Mouse (Mus musculus) intestine, embryonic 15.5 days (tissue): ENCODE data around the gene Gm20683. TPM values are rescaled to one million over a fixed set of nuclear protein-coding genes. Genes with fewer than 3 reads are reported as not detected.

ENCODE experiments used
- ATAC-seq: fragments of 200-750 bp; cut with Nextera tagmentation; 2 replicates; pipeline ENCODE4 v1.8.0; 2017; ENCODE audit warnings: moderate TSS enrichment, moderate library complexity
- H3K27ac ChIP-seq: fragments of 300-500 bp; sonication (generic); 2 replicates; pipeline ENCODE4 v1.5.1; 2015; ENCODE audit warnings: mild to moderate bottlenecking, inconsistent platforms
- H3K27me3 ChIP-seq: fragments of 300-500 bp; sonication (generic); replicated peaks from 2 replicates; pipeline ENCODE4 v1.6.1; 2015; ENCODE audit warnings: inconsistent platforms
- H3K36me3 ChIP-seq: fragments of 300-500 bp; sonication (generic); 2 replicates; pipeline ENCODE4 v1.6.1; 2015; ENCODE audit warnings: inconsistent platforms
- H3K4me1 ChIP-seq: fragments of 300-500 bp; sonication (generic); replicated peaks from 2 replicates; pipeline ENCODE4 v1.6.1; 2015; ENCODE audit warnings: inconsistent platforms
- H3K4me2 ChIP-seq: fragments of 300-500 bp; sonication (generic); replicated peaks from 2 replicates; pipeline ENCODE4 v1.6.1; 2015; ENCODE audit warnings: mild to moderate bottlenecking, inconsistent platforms
- H3K4me3 ChIP-seq: fragments of 300-500 bp; sonication (generic); replicated peaks from 2 replicates; pipeline ENCODE4 v1.5.1; 2015; ENCODE audit warnings: inconsistent platforms
- H3K9ac ChIP-seq: fragments of 300-500 bp; sonication (generic); 2 replicates; pipeline ENCODE4 v1.6.1; 2015; ENCODE audit warnings: inconsistent platforms
- H3K9me3 ChIP-seq: fragments of 300-500 bp; sonication (generic); 2 replicates; pipeline ENCODE4 v1.6.1; 2016; ENCODE audit warnings: inconsistent platforms
- WGBS: fragments of 180-500 bp; shearing (Covaris S2); methylation state at CpG from one replicate; pipeline ENCODE4 v1.1.7; 2015; 5-methylcytosine and 5-hydroxymethylcytosine counted together
- polyA plus RNA-seq: library from polyadenylated mRNA; unstranded; fragments of >200 nt; fragmentation: Nextera tagmentation; extraction: Ambion mirVana; gene quantifications from 2 replicates; pipeline ENCODE4 v1.2.1, GENCODE M21; 2015

Gene Gm20683
- 1.1 and 2.4 TPM in 2 replicates for polyA plus RNA-seq

DNA sequence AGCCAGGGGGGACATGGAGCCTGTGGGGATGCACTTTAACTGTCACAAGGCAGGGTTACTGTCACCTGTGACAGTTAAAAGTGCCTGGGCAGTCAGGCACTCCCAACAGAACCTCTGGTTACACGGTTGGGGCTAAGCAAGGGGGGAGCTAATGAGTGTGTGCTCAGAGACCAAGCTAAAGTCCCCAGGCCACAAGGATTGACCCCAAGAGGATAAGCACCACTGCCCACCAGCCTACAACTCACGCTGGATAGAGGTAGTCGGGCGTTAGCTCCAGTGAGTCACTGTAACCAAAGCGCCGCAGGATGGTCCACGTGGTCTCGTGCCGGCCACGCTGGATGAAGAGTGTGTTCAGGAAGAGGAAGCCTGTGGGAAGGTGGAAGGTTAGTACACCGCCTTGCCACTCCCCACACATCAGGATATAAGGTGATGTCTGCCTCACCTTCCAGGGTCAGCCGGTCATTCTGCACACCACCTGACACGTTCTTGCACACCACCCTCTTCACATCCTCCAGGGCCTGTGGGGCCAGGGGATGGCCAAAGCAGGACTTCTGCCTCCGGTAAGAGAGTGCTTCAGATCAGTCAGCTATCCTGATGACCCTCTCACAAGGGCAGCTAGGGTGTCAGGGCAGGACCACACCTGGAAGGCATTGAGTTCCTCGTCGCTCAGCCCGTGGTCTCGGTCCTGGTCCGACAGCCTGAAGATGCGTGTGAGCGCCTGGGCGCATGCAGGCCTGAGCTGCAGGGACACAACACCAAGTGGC lies at the start of gene Gm20683:
Gene Gm20683 (minus strand): TSS at position 647 of the 764 bp plus-strand sequence.
- Histone ChIP-seq H3K9ac (no peak within 1 kb of the TSS), H3K4me1 (peaks cover 47% of the 10 kb centered on the region), H3K9me3 (no peaks in the 10 kb centered on the region), H3K4me3 (no peak within 1 kb of the TSS), H3K27ac (no peak within 1 kb of the TSS), H3K4me2 (no peak within 1 kb of the TSS), H3K36me3 (peaks cover 21% of the 10 kb centered on the region), H3K27me3 (no peaks in the 10 kb centered on the region)
- WGBS, result 93% methylated on average over 22 of the region's 22 CpGs
- no peak for ATAC-seq

DNA sequence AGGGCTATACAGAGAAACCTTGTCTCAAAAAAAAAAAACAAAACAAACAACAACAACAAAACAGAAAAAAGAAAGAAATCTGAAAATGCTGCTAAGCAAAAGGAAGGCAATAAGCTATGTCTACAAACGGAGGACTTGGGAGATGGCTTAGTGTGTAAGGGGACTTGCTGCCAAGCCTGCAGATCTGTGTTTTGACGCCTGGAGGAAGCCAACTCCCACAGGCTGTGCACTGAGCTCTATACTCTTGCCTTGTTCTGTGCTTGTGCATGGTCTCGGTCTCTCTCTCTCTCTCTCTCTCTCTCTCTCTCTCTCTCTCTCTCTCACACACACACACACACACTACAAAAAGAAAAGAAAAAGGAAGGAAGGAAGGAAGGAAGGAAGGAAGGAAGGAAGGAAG lies 47.3 kb upstream of the Gm20683 start:
- Histone ChIP-seq H3K27ac (no peak overlapping the region), H3K9ac (no peak overlapping the region), H3K4me2 (no peak overlapping the region), H3K27me3 (no peaks in the 10 kb centered on the region), H3K9me3 (no peaks in the 10 kb centered on the region), H3K4me3 (no peak overlapping the region), H3K36me3 (peaks cover 11% of the 10 kb centered on the region; the same call in 1 of the 2 replicates), H3K4me1 (no peaks in the 10 kb centered on the region)
- no peak for ATAC-seq
- WGBS, result 88% methylated on average over 3 of the region's 3 CpGs

DNA sequence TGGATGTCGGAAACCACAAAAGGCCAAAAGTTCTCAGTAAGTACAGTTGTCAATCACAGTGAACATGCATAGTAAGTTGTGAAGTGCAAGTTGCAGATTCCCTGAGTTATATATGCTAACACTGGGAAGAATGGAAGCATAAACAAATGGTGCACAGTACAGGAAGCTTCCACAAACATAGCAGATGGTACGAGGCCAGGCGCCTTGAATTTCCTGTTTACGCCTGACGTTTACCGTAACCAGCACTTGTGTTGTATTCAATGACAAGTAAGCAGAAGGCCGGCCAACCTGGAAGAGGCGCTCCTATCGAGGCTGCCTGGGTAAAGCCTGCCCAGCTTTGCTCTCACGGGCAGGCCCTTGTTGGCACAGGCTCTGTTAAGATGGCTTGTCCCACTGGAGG lies 45.9 kb upstream of the Gm20683 start:
- 0 out of 2 replicates have a peak overlapping the region, but pooled peaks have one; percentile 13 for H3K27ac ChIP-seq
- H3K4me2 ChIP-seq, result no peak overlapping the region
- H3K27me3 ChIP-seq, result no peaks in the 10 kb centered on the region
- H3K9me3 ChIP-seq, result no peaks in the 10 kb centered on the region
- ATAC-seq, result no peak
- peaks cover 24% of the 10 kb centered on the region for H3K36me3 ChIP-seq
- H3K9ac ChIP-seq, result no peak overlapping the region
- H3K4me3 ChIP-seq, result no peak overlapping the region
- no peaks in the 10 kb centered on the region for H3K4me1 ChIP-seq
- 67% methylated on average over 10 of the region's 10 CpGs for WGBS

DNA sequence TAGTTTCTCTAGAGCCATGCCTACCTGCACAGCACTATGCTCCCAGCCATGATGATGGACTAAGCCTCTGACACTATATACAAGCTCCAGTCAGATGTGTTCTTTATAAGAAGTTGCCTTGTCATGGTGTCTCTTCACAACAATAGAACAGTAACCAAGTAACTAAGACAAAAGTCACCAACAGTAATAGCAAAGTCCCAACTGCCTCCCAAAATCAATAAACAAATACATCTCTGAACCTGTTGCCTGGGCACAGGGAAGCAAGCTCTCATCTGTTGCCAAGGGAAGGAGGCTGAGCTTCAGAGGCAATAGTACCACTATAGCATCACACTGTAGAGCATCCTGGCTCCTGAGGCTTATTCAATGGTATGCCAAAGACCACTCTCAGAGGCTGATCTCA lies 45.2 kb upstream of the Gm20683 start:
- H3K36me3 ChIP-seq, result peaks cover 24% of the 10 kb centered on the region
- ATAC-seq, result no peak

DNA sequence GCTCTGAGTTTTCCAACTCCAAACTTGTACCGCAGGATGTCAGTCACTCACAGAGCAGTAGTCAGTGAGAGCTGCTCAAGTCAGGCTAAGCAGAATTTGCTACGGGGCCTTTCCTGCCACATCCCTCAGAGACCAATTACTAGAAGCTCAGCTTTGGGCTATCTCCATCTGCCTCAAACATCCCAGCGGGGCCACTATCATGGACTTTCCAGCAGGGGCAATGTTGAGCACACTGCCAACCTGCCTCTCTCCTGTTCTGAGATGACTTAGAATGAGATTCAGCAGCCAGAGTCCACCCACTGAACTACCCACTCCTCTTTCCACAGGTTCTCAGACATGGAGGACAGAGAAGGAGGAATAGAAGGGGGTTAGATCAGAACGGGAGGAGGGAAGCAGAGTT lies 44.1 kb upstream of the Gm20683 start:
- no peak overlapping the region for H3K9ac ChIP-seq
- peaks cover 24% of the 10 kb centered on the region for H3K36me3 ChIP-seq
- WGBS, result 67% methylated on average over 4 of the region's 4 CpGs
- H3K27me3 ChIP-seq, result no peaks in the 10 kb centered on the region
- no peaks in the 10 kb centered on the region for H3K9me3 ChIP-seq
- no peak for ATAC-seq
- H3K4me2 ChIP-seq, result no peak overlapping the region
- H3K27ac ChIP-seq, result no peak overlapping the region
- peaks cover 4% of the 10 kb centered on the region; the same call in 1 of the 2 replicates for H3K4me1 ChIP-seq
- no peak overlapping the region for H3K4me3 ChIP-seq

More for the DNA sequence above, 45.2 kb upstream of the Gm20683 start:
- H3K4me2 ChIP-seq, result no peak overlapping the region
- H3K27me3 ChIP-seq, result no peaks in the 10 kb centered on the region
- no peaks in the 10 kb centered on the region for H3K4me1 ChIP-seq
- H3K27ac ChIP-seq, result no peak overlapping the region
- no peak overlapping the region for H3K4me3 ChIP-seq
- no peaks in the 10 kb centered on the region for H3K9me3 ChIP-seq
- no peak overlapping the region for H3K9ac ChIP-seq

DNA sequence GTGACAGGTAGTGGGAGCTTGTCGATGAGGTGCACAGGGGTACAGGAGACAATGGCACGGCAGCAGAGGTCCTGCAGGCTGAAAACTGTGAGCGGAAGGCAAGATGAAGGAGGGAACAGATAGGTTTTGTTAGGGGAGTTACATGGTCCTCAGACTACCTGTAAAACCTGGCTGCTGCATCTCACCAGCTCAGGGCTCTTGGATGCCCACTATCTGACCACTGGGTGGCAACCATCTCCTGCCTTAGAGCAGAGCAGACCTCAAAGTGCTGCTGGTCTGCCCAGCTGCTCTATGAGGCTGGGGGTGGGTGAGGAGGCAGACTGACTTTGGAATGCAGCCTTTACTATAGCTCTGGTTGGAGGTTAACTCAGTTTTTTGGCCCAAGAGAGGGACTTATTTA lies 42.3 kb upstream of the Gm20683 start:
- Histone ChIP-seq H3K4me2 (no peak overlapping the region), H3K27me3 (no peaks in the 10 kb centered on the region), H3K4me3 (no peak overlapping the region), H3K36me3 (peaks cover 18% of the 10 kb centered on the region), H3K9ac (no peak overlapping the region), H3K9me3 (no peaks in the 10 kb centered on the region), H3K27ac (no peak overlapping the region), H3K4me1 (peaks cover 7% of the 10 kb centered on the region; the same call in 1 of the 2 replicates)
- no peak for ATAC-seq
- WGBS, result 93% methylated on average over 3 of the region's 3 CpGs

DNA sequence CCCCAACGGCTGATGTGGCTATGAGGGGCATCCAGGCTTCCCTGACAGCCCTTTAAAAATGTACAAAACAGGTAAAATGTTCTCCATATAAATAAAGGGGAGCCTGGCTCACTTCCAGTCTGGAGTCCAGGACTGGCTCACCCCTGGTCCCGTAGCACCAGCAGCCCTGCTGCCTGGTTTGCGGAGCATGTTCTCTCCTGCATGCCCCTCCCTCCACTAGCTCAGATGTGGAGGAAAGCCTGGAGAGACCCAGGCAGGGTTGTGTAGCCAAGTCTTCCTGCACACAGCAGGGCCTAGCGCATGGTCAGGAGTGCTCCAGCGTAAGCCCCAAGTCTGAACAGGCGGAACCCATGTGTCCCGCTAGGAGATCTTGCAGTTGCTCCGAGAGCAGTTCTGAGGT lies 41.7 kb upstream of the Gm20683 start:
- H3K36me3 ChIP-seq, result peaks cover 21% of the 10 kb centered on the region
- no peak overlapping the region for H3K9ac ChIP-seq
- no peaks in the 10 kb centered on the region for H3K27me3 ChIP-seq
- no peak overlapping the region for H3K27ac ChIP-seq
- 84% methylated on average over 8 of the region's 8 CpGs for WGBS
- H3K4me1 ChIP-seq, result peaks cover 7% of the 10 kb centered on the region; the same call in 1 of the 2 replicates
- H3K4me3 ChIP-seq, result no peak overlapping the region
- ATAC-seq, result no peak
- H3K4me2 ChIP-seq, result no peak overlapping the region
- no peaks in the 10 kb centered on the region for H3K9me3 ChIP-seq

DNA sequence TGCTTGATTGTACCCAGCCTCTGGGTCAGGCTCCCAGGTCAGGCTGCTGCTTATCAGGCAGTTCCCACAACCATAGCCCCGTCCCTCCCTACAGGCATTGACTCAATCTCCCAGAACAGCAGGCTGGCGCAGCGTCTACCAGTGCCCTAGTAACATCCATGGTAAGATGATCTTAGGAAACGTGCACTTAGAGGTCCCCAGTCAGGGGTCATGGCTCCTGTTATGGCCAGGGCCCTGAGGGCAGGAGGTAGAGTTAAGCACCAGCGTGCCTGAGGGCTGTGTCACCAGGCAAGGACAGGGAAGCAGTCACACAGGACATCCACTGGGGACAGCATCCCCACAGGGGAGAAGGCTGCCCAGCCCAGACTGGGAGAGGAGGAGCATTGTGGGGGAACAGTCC lies 40.7 kb upstream of the Gm20683 start:
- peaks cover 25% of the 10 kb centered on the region for H3K36me3 ChIP-seq
- no peak overlapping the region for H3K9ac ChIP-seq
- H3K27me3 ChIP-seq, result no peaks in the 10 kb centered on the region
- no peak overlapping the region for H3K27ac ChIP-seq
- ATAC-seq, result no peak
- no peak overlapping the region for H3K4me3 ChIP-seq
- H3K9me3 ChIP-seq, result no peaks in the 10 kb centered on the region
- 43% methylated on average over 5 of the region's 5 CpGs for WGBS
- no peak overlapping the region for H3K4me2 ChIP-seq
- H3K4me1 ChIP-seq, result peaks cover 7% of the 10 kb centered on the region; the same call in 1 of the 2 replicates

DNA sequence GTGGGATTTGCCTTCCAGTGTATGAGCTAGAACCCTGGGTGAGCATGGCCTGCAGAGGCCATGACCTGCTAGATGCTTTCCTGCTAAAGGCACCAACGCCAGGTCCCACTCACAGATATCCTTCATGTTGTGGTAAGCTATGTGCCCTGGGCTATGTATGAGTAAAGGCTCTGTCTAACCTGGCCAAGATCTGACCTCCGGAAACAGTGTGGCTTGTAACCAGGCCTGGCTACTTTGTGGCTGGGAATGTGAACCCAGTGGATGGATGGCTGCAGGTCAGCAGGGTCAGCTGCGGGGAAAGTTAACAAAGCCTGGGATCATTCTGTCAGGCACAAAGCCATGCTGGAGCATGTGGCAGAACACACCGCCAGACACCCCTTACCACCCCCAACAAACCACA lies 40.1 kb upstream of the Gm20683 start:
- no peaks in the 10 kb centered on the region for H3K9me3 ChIP-seq
- ATAC-seq, result no peak
- peaks cover 11% of the 10 kb centered on the region for H3K4me1 ChIP-seq
- H3K9ac ChIP-seq, result no peak overlapping the region
- H3K27ac ChIP-seq, result no peak overlapping the region
- peaks cover 25% of the 10 kb centered on the region for H3K36me3 ChIP-seq
- no peak overlapping the region for H3K4me3 ChIP-seq
- 40% methylated on average over 4 of the region's 4 CpGs for WGBS
- H3K27me3 ChIP-seq, result no peaks in the 10 kb centered on the region
- no peak overlapping the region for H3K4me2 ChIP-seq

DNA sequence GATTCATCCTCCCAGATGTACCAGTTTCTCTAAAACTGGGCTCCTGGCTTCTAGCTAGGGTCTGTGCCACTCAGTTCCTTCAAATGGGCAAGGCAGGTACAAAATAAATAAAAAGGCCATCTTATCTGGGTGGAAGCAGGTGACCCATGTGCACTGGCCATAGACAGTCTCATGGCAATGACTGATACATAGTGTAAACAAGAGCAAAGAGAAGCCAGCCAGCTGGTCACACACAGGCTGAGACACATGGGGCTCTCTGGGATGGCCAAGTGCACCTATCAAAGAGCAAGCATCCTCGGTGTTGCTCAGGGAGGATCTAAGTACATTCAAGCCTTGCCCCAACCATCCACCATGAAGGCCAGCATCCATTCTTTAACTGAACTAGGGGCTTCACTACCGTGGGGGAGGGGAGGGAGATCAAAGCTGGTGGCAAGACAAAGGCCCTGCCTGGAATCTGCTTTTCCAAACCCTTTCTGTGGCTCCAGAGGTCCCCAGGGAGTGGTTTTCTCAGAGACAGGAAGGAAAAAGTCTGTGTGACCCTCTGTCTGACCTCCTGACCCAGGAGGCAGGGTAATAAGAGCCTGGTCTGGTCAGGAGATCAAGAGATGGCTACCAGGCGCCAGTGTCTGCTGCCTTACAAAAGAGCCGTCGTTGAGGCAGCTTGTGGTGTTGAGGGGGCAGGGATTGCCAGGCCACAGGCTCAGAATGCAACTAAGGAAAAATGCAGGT lies 39.5 kb upstream of the Gm20683 start:
- Histone ChIP-seq H3K36me3 (peaks cover 25% of the 10 kb centered on the region), H3K4me1 (peaks cover 17% of the 10 kb centered on the region), H3K4me3 (no peak overlapping the region), H3K27me3 (no peaks in the 10 kb centered on the region), H3K9me3 (no peaks in the 10 kb centered on the region), H3K4me2 (no peak overlapping the region), H3K27ac (no peak overlapping the region), H3K9ac (no peak overlapping the region)
- WGBS, result 17% methylated on average over 5 of the region's 5 CpGs
- ATAC-seq, result no peak

DNA sequence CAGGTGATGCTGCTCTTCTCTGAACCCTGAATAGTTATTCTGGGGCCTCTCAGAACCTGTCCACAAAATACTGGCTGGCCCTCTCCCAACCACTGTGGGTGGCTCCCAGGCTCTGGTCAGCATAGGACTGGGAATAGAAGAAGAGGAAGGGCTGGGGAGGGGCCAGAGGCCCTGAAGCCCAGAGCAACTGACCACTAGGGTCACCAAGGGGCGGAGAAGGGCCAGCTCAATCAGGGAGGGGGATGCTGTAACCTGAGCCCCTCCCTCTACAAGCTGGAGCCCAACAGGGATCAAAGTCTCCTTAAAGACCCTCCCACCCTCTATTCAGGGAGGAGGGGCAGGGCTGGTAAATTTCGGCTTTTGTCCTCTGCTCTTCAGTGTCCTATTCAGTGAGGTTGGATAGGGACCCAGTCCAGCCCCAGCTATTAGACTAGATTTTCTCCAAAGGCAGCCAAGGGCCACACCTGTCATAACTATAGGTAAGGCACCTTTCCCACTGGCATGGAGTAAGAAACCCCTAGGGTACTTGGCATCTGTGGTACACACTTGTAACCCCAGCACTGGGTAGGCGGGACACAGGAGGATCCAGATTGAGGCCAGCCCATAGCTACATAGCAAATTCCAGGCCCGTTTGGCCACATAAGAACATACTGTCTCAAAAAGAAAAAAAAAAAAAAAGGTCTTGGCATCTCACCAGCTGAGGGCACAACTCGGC lies 38.8 kb upstream of the Gm20683 start, which contains the start of gene Wfikkn1:
Gene Wfikkn1 (minus strand): TSS at position 663 of the 715 bp plus-strand sequence.
- no peak within 1 kb of the TSS for H3K4me2 ChIP-seq
- no peak within 1 kb of the TSS for H3K9ac ChIP-seq
- no peak for ATAC-seq
- 38% methylated on average over 5 of the region's 5 CpGs for WGBS
- no peak within 1 kb of the TSS for H3K4me3 ChIP-seq
- no peaks in the 10 kb centered on the region for H3K9me3 ChIP-seq
- no peak within 1 kb of the TSS for H3K27ac ChIP-seq
- H3K36me3 ChIP-seq, result peaks cover 25% of the 10 kb centered on the region
- H3K4me1 ChIP-seq, result peaks cover 21% of the 10 kb centered on the region
- no peaks in the 10 kb centered on the region for H3K27me3 ChIP-seq

DNA sequence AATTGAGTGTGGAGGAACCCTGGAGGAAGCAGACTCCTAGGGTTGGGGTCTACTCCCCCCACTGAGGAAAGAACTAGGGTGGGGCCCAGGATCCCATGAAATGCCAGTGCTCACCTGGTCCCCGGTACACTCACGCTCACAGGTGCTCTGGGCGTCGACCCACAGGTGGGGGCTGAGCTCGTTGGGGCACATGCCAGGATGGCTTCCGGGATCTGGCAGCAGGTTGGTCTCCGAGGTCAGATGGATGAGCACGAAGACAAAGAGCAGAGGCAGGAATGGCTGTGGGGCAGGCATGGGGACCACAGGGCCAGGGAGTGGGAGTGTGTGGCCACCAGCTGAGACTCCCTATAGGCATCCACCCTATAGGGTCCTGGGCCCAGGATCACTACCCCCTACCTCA lies 38.2 kb upstream of the Gm20683 start:
- no peaks in the 10 kb centered on the region for H3K9me3 ChIP-seq
- no peak overlapping the region for H3K9ac ChIP-seq
- 76% methylated on average over 8 of the region's 8 CpGs for WGBS
- H3K36me3 ChIP-seq, result peaks cover 25% of the 10 kb centered on the region
- H3K27ac ChIP-seq, result no peak overlapping the region
- H3K4me2 ChIP-seq, result no peak overlapping the region
- H3K27me3 ChIP-seq, result no peaks in the 10 kb centered on the region
- H3K4me1 ChIP-seq, result peaks cover 21% of the 10 kb centered on the region
- no peak overlapping the region for H3K4me3 ChIP-seq
- ATAC-seq, result no peak
